Mouse (Mus musculus) skeletal muscle tissue, adult 2 months (tissue): ENCODE measurements at regions not wholly inside any gene's neighbourhood (a gene's known extent, or its start where the extent isn't known, plus 50 kb on each side); places are given as distances from the start of the nearest gene placed in this dataset.

Experiments used
- DNase-seq: peaks from one replicate; pipeline ENCODE4 v3.0.0-alpha.2; 2012; ENCODE audit warnings: low read depth, low spot score

DNA sequence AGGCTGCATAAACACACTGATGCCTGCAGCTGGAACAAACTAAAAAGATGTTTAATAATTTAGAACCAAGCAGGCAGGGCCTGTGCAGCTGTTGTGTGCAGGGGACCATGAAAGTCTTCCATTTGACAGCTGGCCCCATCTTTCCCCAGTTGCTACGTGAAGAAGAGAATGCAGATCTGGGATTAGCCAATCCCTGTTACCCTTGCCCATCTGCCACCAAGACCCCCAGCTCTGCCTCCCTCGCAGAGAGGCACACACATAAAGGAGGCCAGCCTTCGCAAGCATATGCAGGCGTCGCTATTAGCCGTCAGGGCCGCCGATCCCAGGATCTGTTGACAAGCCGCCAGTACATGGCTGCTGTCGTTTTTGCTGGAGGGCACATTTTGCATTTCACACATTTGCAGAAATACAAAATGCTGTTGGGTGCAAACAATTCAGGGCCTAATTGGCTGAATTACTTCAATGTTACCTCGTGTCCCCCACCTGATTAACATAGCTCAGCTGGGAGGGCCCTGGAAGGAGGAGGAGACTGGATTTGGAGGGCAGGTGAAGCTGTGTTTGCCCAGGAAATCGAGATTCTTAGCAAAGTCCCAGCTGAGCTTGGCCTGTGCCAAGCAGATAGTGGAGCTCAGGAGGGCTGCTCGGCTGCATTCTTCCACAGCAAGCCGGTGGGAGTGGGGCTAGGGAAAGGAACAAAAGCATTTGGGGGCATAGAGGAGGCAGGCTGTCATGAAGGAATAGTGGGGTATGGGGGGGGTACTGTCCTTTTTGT is 367.6 kb upstream of the Mki67 start:
- DNase-seq: no peak

DNA sequence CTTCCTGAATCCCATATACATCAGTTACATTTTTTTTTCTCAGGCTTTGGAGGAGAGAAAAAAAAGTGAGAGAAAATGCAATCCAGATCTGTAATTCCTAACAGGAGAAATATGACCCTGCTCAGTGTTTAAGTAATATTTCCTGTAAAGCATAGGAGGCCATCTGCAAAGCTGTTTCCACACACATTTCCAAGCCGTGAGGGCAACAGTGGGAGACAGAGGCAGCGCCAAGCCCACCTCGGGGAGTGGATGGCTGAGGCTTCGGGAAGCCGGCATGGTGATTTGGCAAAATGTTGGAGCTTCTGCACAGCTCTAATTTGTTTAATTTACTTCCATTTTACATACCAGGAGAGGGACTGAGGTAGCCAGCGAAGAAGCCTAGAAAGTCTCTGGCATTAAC is 372.6 kb upstream of the Mki67 start:
- DNase-seq: no peak

DNA sequence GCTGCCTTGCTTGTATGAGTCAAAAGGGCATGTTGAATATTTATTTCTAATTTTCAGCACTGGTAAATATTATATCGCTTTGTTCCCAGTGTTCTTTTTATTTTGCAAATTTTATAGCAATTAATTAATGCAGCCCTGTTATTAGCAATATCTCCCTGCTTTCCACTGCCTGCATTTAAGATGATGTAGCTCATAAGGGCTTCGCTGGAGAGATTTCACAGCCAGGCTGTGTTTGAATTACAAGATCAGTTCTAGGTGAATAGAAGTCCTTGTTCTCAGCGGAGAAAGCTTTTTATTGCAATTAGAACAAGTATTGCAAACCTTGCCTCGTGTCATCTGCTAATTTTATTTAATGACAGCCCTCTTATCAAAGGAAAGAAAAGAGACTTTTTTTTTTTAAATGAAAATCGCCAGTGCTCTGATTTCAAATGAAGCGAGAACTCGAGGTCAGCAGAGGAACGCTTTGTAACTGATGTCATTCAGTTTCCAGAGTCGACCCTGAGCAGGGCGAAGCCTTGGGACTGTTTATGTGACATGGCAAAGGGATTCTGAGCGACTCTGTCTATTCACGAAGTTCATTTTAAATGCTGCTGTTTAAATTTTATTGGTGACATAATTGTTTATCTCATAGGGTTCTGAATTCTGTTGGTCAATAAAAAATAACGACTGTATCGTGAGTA is 378.7 kb upstream of the Mki67 start:
- DNase-seq: no peak

DNA sequence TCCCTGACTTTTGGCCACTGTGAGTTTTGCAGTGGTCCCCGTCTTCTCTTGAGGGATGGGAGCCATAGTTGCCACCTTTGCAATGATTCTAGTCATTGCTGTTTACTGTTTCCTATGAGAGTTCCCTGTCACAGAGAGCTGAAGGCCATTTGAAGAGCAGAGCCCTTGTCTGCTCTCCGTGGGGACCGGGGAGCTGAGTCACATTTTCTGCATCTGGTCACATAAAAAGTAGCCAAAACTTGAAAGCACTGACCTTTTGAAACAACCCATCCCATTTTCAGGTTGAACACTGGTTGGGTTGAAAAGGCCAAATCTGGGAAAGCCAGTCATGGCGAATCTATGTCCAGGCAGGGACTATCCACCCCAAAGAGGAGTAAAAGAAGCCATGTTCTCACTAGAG is 387.9 kb upstream of the Mki67 start:
- DNase-seq: no peak

DNA sequence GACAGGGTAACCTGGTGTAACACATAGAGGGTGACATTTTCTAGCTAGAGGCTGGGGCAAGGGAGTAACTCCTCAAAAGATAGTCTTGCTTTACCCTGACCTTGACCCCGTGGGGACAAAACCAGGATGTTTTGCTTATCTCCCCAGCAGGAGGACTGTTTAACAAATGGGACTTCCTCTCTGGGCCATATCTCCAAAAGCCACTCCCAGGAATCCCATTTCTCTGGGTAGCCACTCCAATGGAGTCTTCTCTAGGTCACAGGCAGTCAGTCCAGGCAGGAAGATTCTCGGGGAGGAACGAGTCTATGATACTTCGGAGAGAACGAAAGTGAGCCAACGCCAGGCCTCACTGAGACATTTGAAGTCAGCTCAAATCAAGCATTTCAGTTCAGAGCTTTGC is 396.0 kb upstream of the Mki67 start:
- no peak for DNase-seq

DNA sequence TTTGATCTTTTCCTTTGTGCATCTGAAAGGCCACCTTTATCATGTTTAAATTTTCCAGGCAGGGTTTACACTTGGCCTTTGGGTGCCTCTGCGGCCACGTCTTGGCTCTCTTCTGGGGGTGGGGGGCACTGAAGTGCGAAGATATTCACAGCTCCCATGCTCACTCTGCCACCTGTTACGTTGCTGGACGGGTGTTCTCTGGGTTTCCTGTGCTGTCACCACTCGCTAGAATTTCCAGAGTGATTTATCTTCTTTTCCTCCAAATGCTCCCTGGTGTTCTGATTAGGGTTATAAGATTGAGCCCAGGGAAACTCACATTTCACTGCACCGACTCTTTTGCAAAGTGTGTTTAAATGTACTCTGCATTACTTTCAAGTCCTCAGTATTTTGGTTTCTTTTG is 404.8 kb upstream of the Mki67 start:
- no peak for DNase-seq

DNA sequence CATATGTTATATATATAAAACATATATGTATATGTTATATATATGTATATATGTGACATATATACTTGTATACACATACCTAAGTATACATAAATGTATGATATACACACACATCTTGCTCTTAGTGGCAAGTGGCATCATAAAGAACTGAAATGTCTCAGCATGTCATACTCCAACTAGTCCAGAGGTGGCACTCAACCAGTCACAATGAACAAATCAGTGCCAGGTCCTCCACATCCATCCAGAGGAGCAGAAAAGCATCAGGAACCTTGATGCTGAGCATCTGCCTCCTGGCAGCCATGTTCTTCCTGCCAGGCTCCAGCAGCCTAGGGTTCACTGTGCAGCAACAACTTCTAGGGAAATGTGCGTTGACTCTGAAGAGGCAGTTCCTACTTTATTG is 405.2 kb upstream of the Mki67 start:
- no peak for DNase-seq

DNA sequence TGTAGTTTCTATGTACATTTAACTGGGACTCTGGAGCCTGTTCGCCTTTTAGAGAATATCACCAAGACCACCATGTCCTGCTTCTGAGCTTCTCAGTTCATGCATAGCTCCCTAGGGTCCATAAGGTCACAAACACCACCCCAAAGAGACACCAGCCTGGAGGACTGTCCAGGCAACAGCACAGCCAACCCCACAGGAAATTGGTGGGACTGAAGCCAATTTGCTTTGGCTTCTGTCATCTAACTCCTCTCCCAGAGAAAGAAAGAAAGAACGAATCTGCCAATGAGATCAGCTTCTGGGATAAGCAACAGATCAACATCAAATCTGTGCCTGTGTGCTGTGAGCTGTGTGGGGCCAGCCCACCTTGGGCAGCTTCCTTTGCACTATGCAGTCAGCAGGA is 408.6 kb upstream of the Mki67 start:
- DNase-seq: no peak

DNA sequence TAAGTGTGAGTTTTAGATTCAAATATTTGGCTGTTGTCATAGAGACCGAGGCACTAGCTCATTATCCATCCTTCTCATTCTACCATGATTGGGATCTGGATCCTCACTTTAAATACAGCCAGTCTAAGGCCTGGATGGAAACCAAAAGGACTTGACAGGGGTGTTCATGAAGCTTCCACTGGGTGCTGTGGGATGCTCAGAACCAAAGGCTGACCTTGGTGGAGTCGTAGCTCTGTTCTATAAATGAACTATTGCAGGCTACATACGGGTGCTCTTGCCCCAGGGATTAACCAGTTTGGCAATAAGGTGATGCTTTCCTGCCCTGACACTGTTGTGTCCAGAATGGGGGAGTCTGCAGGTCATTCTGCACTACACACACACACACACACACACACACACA is 410.2 kb upstream of the Mki67 start:
- no peak for DNase-seq

DNA sequence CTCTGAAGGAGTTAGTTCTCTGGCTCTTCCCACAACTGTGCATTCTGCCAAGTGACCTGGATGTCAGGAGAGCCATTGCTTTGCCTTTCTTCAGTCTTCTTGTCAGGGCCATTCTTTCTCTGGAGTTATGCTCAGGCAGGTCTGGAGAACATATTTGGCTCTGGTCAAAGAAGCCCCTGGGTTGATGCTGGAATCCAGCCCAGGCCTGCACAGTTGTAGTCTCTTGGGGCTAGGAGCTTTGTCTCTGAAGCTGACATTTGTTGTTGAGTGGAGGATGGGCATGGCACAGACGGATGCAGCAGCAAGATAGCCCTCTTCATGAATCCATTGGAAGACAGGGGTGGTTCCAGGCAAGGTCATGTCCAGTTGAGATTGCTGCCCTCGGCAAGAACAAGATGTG is 411.4 kb upstream of the Mki67 start:
- no peak for DNase-seq

DNA sequence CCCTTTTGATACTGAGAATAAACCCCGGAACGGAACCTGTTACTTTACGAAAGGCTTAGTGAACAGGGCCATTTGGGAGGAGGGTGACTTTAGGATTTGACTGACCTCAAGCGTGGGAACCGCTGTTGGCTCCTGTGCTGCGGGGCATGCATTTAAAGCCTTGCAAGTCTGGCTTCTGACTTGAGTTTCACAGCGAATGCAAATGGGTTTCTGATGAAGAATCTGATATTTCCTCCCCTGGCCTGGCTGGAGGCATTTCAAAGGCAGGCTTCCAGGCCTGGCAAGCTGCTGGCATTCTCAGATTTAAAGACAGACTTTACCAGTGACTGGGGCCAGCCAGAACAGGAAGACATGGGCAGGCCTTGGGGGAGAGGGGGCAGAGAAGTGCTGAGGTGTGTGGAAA is 413.6 kb upstream of the Mki67 start:
- peak; percentile 22 for DNase-seq

DNA sequence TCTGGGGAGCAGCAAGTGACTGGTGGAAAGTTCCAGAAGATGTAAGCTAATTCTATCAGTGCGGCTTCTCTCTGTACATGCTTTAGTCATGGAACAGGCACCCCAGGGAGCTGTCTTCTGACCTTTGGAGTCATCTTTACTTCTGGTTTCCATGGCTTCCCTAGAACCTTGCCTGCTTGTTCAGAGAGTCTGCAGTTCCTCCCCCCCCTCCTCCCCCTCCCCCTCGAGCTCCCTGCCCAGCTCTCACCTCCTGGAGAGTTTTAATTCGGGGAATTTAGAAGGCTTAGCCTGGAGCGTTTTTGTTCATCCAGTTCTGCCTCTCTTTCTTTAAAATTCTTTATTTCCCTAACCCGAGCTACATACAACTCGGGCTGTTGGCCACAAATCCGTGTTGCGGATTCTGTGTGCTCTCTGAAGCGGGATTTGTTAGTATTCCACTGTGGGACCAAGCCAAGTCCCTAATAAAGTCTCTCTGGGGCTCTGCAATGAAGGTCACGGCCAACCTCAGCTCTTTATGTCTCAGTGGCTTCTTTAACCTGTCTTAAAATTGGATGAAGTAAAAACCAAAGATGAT is 414.6 kb upstream of the Mki67 start:
- no peak for DNase-seq

DNA sequence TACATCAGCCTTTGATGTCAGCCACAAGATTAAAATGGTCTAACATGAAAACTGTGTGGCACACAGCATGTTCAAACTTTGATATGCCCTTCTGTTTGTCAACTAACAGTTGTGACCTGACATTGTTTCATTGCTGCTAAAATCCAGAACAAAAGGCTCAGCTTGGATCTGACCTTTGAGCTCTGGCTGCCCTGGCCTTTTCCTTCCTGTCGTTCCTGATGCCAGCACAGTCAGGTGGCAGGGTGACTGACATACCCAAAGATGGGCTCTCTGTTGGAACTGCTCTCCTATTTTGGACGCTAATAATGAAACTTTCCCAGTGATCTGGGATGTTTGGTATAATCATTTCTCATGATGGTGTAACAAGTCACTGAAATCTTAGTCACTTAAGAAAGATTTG is 416.8 kb upstream of the Mki67 start:
- no peak for DNase-seq

DNA sequence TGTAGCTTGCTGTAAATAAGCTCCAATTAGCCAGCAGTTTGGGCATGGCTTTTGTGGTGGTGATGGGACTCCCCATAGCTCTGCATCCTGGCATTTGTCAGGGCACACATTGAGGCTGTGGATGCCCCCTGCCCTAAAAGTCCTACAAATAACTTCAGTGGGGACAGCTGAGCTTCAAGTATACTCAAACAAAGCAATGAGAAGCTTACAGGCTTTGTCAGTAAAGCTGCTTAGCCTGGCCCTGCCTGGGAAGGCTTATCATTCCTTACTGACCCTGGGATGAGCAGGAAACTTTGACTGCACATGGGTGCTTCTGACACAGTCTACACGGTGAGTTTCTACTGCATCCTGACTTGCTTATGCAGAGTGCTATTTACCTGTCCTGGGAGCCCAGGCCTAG is 420.5 kb upstream of the Mki67 start:
- DNase-seq: no peak

DNA sequence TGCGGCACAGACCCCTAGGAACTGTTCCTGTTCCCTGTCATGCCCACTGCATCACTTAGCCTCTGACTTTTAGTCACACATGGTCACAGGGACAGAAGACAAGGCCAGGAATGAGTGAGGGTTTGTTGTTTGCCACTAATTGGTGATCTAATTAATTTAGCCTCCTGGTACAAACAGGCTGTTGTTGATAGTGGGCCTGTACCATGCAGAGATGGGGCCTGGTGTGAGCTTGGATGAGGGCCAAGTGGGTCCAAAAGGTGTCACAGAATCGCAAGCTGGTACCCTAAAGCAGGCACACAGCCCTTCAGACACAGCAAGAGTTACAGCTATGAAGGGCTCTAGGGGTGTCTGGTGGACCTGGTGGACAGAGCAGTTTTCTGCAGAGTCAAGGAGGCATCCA is 421.2 kb upstream of the Mki67 start:
- no peak for DNase-seq

DNA sequence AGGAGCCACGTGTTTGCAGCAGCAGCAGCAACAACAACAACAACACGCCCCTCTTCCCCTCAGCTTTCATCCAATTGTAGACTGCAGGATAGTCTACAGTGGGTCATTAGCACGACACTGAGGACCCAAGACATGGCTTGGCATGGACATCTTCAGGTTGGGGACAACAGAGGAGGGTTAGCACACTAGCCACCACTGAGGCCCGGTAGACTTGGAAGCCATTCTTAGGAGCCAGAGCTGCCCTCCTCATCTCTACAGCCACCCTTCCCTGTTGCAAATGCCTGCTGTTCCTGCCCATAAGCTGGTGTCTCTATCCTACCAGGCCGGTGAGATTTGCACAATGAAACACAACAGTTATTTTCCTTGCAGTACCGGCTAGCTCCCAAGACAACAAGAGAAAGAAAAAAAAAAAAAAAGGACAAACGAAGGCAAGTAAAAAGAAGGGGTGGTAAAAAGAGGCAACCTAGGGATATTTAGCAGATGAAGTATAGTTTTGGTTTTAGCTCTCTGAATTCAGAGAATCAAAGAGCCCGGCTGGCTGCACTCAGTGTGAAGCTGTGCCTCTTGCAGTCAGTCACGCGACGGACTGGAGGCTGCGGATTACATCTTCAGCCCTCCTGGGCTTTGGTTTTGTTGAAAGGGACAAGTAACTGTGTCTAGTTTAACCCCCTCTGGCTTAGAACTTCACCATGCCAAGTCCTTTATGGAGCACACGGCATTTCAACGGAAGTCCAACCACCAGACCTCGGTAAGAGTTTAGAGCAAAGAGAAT is 421.9 kb upstream of the Mki67 start:
- no peak for DNase-seq

DNA sequence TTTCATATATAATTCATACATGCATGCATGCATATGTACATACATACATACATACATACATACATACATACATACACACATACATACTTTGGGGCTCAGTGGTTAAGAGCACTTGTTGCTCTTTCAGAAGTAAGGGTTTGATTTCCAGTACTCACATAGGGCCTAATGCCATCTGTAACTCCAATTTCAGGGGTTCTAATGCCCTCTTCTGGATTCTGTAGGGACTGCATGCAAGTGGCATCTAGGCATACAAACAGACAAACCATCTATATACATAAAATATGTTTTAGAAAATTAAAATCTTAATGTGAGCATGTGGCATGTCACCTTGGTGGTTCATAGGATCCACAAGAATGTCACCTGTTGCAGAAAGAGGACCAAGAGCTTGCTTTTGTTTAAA is 426.7 kb upstream of the Mki67 start:
- DNase-seq: no peak

DNA sequence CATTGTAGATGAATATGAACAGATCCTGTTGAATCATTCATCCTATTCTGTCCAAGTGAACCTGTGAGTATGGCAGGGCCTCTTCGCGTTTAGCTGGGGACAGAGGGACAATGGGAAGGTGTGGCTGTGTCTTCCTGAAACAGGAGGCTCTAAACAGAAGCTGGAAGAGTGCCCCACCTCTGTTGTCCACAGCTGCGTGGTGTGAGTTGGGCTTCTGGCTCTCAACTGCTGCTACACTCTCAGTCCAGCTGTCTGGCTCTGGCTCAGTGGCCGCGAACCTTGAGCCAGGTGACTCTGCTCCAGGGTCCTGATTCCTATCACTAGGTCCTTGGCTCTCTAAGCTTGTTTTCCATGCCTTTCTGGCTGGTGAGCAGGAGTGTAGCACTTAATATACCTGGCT is 434.0 kb upstream of the Mki67 start:
- no peak for DNase-seq

DNA sequence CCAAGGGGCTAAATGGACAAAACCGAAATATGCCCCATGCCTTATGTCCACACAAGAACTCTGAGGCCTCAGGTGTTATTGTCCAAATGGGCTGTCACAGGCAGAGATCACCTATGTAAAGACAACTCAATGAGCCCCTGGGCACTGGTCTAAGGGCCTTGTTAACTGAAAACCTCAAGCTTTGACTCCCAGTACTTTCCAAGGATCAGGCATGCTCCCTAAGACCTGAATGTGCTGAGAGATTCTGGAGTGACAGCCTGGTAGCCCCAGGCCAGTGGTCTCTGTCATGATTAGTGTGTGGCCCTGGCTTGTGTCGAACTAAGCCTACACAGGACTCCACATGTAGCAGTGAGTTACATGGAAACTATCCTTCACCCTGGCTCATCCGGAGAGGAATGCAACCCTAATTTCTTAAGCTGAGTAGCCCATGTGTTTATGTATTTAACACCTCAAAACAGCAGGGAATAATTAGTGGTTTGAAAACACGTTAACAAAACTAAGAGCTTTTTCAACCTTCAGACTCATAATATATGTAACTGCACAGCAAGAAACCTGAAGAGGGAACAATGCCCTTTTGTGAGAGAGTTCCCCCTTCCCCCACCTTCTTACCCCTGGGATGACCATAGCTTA is 435.3 kb upstream of the Mki67 start:
- no peak for DNase-seq

DNA sequence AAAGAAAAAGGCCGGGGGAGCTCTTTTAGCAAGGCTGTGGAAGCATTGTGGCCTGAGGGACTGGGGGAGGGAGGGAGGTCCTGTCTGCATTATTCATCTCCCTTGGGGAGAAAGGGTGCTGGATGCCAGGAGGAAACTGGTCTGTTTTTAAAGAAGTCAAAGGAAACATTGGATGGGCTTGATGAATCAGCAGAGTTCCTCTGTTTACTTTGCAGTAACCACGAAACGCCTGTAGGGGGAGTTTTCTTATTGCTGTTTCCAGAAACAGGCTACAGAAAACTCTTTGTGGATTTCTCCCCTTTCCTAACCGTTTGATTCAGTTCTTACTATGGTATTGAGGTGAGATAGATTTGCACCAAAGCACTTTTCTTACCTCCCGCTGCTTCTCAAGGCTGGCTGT is 436.3 kb upstream of the Mki67 start:
- peak; percentile 60 for DNase-seq

DNA sequence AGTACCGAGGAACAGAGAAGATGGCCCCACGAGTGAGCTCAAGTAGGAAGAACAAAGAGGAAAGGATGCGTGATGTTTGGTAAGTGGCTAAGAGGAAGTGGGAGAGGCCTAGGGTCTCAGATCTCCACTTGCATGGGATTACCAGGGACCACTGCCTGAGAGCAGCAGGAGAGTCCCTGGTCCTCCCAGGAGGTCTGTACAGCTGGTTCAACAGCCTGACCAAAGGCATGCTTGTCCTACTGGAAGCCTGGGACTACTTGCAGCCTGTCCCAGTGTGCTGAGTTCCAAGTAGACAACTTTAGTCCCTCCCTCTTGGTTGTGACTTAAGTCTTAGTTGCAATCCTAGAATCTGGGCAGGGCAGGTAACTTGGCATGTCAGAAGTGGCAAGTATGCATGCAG is 437.5 kb upstream of the Mki67 start:
- DNase-seq: no peak

DNA sequence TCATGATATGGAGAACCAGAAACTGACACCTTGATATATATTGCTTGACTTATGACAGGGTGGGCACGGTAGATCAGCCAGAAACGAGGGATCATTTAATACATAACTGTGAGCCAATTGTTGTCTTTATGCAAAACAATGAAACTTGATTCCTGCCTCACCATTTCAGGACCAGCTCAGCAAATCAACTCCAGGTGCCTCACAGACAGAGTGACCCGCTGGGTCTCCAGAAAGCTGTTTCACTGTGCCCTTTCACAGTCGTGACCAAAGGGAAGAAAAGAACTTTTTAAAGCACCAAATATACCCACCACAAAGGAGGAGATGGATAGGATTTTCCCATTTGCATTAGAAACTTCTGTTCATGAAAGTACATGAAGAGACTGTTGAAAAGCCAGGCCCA is 443.0 kb upstream of the Mki67 start:
- no peak for DNase-seq
